Mouse (Mus musculus) G1E (cell line): ENCODE data around the gene Mia.

ENCODE experiments used
- CTCF ChIP-seq: IDR thresholded peaks from 2 replicates; pipeline ENCODE4 v1.5.1; 2012; ENCODE audit warnings: low read depth, low read length, inconsistent platforms, mixed read lengths
- GATA1 ChIP-seq: IDR thresholded peaks from 2 replicates; pipeline ENCODE4 v1.6.1; 2012; ENCODE audit warnings: borderline replicate concordance, low read length, inconsistent platforms, mixed read lengths
- TAL1 ChIP-seq: conservative IDR thresholded peaks from 2 replicates; pipeline ENCODE4 v1.6.1; 2012; ENCODE audit warnings: low read depth, low read length, inconsistent platforms, mixed read lengths

- TF ChIP-seq CTCF (no peak), GATA1 (no peak), TAL1 (no peak)
These were observed 1.6 kb downstream of the Mia start for GRCm38 (mm10) chr7:27179217-27179918.
